Mouse (Mus musculus): ENCODE data around the gene Fastkd5.

DNA sequence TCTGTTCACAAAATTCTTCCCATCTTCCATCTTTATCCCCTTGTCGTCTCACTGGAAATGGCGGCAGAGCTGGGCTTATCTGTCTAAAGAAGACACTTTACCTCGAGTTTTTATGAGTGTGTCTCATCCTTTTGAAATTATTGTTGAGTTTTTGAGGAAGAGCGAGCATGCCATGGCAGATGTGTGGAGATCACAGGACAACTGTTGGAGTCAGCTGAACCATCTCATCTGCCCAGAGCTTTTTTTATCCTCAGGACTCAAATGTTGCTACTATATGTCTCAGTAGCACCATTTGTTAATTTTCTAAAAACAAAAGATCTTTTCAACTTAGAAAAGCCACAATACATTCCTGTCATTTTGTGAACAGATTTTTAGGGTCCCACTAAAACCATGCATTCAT is 15.4 kb upstream of the Fastkd5 start:
- TF ChIP-seq POLR2A (IDR thresholded peaks at IDR 0.05; ENCODE audit: low read depth, low read length) (no peak), CTCF (conservative IDR thresholded peaks at IDR 0.05; ENCODE audit: insufficient read depth, insufficient read length, low read depth, low read length) (no peak)

All from kidney, adult 2 months (tissue).